Mouse (Mus musculus) lung, postnatal 0 days (tissue): Measurements from ENCODE around the gene Cd47.

ENCODE experiments used
- CTCF ChIP-seq: IDR thresholded peaks from 2 replicates; pipeline ENCODE4 v1.5.1; 2016; ENCODE audit warnings: antibody characterized with exemption, mild to moderate bottlenecking
- EP300 ChIP-seq: IDR thresholded peaks from 2 replicates; pipeline ENCODE4 v1.6.1; 2016; ENCODE audit warnings: antibody characterized with exemption, mild to moderate bottlenecking, control low read depth

DNA sequence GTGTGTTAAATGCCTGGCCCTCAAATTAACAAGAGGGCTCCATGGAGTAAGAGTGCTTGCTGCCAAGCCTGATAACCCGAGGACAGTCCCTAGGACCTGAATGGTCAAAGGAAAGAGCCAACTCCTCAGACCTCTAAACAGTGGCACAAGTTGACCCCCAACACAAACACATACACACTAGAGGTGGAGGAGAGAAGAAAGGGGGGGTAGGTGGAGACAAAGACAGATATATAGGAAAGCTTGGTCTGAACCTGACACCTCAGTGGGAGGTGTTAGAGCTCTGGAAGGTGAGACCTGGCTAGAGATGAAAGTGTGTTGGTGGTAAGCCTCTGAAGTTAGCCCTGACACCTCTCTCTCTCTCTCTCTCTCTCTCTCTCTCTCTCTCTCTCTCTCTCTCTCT, 27.8 kb upstream of the Cd47 start:
- TF ChIP-seq CTCF = no peak
- no peak for TF ChIP-seq EP300
